Mouse (Mus musculus) naive thymus-derived CD4-positive, alpha-beta T cell, adult 5 months (primary cell): ENCODE data around the gene Scamp1. TPM values are rescaled to one million over a fixed set of nuclear protein-coding genes. Genes with fewer than 3 reads are reported as not detected.

Experiments used
- polyA plus RNA-seq: library from polyadenylated mRNA; unstranded; fragments of 100-300 nt; shearing (Covaris generic); gene quantifications from one replicate; pipeline ENCODE4 v1.2.1, GENCODE M21; 2017

The Scamp1 gene
- 1.2 TPM for polyA plus RNA-seq

DNA sequence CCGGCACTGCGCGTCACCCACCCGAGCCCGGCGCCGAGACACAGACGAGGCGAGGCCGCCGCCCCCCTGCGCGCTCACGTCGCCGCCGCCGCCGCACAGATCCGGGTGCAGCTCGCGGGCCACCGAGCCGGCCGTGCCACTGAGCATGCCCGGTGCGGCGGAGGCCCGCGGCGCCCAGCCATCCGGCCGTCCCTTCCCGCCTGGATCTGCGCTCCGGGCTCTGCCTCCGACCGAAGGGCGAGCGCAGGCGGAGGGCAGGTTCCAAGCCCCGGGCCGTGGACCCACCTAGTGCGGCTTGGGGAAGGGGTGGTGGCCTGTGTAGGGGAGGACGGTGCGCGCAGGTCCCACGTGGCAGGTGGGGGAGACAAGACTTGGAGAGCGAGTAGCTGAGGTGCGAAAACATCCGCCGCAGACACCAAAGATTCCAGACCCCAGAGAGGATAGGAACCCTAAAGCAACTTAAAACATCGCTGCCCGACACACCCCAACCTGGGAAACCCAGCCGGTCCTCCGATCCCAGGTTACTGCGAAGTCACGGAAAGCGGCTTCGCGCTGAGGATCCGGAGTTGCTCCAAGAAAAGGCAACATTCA is at the start of gene Scamp1:
TSS of gene Scamp1 (minus strand) at position 577 of the 591 bp plus-strand sequence.

Other genes starting within 250 kb of the Scamp1 start
- not detected for gene Lhfpl2, start 228.1 kb downstream of the Scamp1 start, polyA plus RNA-seq
- gene Ap3b1, start 73.1 kb upstream of the Scamp1 start, polyA plus RNA-seq, result 68.1 TPM